Mouse (Mus musculus): ENCODE measurements around the gene Chmp2b.

Chmp2b gene

DNA sequence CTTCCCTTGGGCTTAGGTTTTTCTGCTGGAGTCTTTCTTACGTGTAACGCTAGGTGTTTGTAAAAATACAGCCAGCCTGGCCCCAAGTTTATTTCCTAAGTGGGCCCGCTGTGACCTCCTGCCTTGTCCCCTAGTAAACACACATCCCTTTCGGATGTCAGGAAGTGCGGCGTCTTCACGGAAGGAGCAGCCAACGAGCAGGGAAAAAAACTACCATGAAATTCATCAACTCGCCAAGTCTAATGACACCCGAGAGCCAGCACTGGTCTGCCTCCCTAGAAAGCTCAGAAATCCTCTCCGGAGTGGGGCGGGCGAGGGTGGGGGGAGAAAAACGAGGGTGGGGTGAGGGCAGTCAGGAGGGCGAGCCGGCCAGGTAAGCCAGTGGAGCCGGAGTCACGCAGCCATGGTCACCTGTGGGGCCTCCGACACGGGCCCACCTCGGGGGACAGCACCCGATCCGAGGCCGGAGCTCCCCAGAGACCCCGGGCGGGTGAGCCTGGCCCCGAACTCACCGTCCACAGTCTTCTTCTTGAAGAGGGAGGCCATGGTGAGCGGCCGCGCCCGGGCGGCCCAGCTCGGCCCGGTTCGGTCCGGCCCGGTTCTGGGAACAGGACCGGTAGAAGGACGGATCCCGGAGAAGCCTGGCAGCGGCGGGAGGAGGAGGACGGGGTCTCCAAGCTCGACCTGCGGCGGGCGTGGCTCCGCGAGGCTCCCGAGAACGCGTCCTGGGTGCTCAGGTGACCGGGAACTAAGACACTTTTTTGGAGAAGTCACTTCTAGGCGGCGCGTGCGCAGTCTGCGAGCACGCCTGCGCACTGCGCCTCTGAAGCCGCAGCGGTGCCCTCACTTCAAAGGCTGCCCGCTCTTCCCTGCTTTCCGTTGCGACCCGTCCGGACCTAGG is at the start of gene Chmp2b:
Gene Chmp2b, minus strand, starts transcription at position 764 of the 901 bp plus-strand sequence.
- DNase-seq (ENCODE audit: low spot score in 2 of 2) = peak; percentile 80 to 81

DNA sequence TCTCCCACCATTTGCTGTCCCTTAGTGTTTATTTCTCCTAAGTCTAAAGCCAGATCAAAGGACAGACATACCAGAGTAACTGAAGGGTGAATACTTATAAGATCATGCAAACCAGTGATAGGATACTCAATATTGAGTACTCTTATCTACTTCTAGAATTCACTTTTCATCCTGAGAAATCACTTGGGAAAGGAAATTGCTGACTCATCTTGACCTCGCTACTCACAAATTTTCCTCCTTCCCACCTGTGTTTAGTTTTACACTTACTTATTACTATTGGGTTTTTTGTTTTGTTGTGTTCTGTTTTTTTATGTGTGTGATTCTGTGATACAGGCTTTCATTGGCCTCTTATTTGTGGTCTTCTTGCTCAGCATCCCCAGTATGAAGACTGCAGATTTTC is 49.2 kb upstream of the Chmp2b start:
- no peak for DNase-seq (ENCODE audit: low spot score in 2 of 2)

- no peak for DNase-seq (ENCODE audit: low spot score in 2 of 2)
These were observed 38.3 kb upstream of the Chmp2b start for GRCm38 (mm10) chr16:65600798-65601197.

DNA sequence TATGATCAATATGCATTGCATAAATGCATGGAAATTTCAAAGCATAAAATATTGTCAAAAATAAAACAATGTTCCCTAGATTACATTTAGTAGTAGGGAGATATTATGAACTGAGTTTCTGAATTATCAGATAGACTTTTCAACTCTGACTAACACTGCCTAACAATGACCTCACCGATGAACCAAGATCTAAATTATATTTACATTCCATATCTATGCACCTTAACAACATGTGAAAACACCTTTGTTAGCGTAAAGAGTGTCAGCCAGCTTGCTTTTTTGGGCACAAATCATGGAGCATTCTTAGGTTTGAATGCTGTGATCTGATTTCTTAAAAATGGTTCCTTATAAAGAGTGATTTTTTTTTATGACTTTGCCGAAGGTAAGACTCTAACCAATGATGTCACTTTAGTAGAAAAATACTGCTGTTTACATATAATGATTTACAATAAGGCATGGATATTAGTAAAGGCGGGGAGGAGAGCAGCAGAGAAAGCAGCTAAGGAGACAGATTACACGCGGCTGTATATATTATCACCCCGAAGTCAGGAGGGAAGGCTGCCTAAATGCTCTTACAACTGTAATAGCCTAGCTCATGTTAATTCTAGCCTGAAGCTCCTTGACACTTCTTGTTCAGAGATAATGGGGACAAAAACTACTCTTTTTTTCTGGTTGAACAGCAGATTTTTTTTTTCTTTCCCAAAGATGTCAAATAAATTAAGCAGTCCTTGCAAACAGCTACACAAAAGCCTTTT is 23.8 kb upstream of the Chmp2b start:
- DNase-seq (ENCODE audit: low spot score in 2 of 2) = no peak

DNA sequence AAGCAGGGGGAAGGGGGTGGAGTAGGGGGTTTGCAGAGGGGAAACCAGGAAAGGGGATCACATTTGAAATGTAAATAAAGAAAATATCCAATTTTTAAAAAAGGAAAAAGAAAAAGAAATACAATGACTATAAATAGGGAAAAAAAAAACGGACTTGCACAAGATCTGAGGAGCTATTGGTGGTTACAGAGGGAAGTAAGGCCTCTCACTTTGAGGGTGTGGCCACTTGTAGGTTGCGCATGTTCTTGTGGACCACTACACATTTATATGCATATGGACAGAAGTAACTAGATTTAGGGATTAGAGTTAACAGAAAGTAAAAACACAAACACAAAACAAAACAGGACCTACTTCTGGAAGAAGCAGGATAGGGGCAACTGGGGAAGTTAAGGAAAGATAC is 23.2 kb upstream of the Chmp2b start:
- DNase-seq (ENCODE audit: low spot score in 2 of 2) = no peak

GRCm38 (mm10) chr16:65577298-65578029 is 14.9 kb upstream of the Chmp2b start:
- DNase-seq (ENCODE audit: low spot score in 2 of 2) = no peak

DNA sequence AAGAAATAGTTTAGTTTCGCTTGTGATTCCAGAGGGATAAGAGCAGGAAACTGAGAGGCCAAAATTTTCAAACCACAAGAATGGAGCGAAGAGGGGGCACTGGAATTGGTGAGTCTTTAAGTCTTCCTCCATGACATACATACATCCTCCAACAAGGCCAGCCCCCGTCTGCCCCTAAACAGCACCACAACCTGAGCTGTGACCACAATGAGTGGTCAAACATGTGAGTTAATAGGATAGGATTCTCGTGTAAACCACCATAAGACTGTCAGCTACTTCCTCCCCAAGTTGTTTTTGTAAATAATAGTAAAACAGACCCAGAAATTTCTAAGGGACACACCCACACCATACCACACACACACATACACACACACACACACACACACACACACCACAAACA is 6.3 kb upstream of the Chmp2b start:
- DNase-seq (ENCODE audit: low spot score in 2 of 2) = no peak

DNA sequence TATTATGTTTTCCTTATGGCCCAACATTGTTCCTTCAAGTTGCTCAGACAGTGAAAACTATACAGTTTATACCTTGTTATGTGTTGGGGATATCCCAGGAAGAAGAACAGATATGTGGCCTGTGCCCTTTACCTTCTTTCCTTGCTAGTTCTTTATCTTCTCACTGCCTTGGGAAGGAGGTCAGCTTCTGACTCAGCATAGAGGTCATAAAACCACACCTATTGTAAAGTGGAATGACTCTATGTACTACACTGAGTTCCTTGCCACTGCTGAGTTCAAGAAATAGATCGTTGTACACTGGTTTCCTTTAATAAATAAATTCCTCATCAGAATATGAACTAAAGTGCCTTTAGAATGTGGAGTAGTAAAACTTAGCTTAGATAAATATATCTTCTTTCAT is 2.4 kb upstream of the Chmp2b start:
- DNase-seq (ENCODE audit: low spot score in 2 of 2) = no peak

GRCm38 (mm10) chr16:65564306-65564705 is 1.8 kb upstream of the Chmp2b start:
- DNase-seq (ENCODE audit: low spot score in 2 of 2) = no peak

DNA sequence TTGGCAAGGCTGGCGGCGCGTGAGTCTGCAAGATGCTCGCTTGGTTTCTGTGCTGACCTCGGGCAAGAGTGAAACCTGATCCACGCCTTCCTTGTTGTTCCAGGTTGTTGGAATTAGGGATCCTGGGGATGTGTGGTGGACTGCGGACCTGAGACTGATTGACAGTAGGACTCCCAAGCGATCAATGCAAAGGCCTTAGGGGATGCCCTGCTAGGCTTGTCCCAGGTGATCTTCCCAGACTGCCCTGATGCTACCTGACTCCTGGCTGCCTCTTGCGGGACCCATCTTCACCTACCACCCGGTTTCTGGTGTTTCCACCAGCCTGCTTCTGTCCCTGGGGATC is 309 bp upstream of the Chmp2b start:
- DNase-seq (ENCODE audit: low spot score in 2 of 2) = no peak

DNA sequence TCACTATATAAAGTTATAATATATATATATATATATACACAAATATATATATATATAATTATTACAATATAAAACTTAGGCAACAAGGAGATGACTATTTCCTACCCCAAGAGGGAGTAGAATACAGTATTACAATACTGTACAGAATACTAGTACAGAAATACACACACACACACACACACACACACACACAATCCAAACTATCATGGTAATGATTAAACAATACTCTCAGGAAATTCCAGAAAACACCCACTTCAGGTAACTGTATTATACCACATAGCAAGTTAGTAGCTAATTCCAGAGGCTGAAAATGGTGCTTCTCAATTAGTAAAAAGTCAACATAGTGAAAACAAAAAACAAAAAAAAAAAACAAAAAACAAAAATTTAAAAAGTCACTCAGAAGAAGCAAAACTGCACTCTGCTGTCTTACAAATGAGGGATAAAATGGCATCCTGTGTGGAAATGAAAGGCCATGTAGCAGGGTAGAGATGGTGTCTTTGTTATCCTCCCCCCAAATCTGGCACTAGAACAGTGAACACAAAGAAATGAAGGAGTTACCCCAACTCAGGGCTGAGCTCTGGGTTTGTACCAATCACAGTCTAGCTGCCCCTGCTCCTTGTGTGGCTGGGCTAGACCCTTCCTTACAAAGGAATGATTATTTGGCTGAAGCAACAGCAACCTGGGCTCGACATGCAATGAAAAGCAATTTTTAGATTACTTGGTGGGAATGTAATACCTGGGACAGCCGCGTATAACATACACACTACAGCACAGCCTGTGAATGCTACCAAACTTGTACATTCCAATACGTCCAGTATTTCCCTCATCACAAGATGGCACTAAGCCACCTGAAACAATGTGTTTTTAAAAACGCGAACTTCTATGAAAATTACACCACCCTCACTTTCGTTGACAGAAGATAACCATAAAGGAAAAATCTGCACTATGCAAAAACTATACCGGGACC is 1.2 kb downstream of the Chmp2b start:
- no peak for DNase-seq (ENCODE audit: low spot score in 2 of 2)

DNA sequence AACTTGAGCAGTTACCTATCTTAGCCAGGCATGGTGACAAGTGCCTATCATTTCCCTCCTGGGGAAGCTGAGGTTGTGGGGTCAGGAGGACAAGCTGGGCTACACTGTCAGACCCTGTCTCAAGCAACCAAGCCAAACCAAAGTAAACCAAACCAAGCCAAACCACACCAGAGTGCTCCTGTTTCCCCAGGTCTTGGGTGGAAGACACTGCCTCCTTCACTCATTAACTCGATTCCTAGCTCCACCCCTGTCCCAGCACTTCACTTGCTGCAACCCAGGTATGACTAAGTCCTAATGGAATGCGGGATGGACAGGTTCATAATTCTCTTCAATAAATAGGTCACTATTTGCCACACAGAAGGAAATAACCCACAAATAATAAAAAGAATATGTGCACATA is 2.9 kb downstream of the Chmp2b start:
- no peak for DNase-seq (ENCODE audit: low spot score in 2 of 2)

GRCm38 (mm10) chr16:65557369-65557768 is 5.2 kb downstream of the Chmp2b start:
- no peak for DNase-seq (ENCODE audit: low spot score in 2 of 2)

DNA sequence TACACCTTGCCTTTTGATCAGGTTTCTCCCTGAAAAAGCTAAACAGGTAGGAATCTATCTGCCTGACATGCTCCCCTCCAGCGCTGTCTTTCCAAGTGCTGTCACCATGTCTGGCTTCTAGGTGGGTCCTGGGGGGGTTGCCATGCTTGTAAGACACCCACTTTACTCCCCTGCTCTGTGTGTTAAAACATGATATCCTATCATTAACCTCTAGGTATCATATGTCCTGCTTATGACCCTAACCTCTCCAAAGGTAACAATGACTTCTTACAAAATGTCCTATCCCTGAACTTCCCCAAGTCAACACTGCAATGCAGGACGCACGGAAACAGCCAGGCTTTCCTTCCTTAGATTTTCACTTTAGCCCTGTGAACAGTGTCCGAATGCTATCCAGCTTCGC is 8.3 kb downstream of the Chmp2b start:
- DNase-seq (ENCODE audit: low spot score in 2 of 2) = no peak

GRCm38 (mm10) chr16:65550814-65551213 is 11.7 kb downstream of the Chmp2b start:
- no peak for DNase-seq (ENCODE audit: low spot score in 2 of 2)

GRCm38 (mm10) chr16:65548960-65549359 is 13.6 kb downstream of the Chmp2b start:
- no peak for DNase-seq (ENCODE audit: low spot score in 2 of 2)

GRCm38 (mm10) chr16:65543676-65544293 is 18.7 kb downstream of the Chmp2b start:
- DNase-seq (ENCODE audit: low spot score in 2 of 2) = no peak

GRCm38 (mm10) chr16:65533315-65533999 is 29.1 kb downstream of the Chmp2b start:
- peak; percentile 6 to 13 for DNase-seq (ENCODE audit: low spot score in 2 of 2)

DNA sequence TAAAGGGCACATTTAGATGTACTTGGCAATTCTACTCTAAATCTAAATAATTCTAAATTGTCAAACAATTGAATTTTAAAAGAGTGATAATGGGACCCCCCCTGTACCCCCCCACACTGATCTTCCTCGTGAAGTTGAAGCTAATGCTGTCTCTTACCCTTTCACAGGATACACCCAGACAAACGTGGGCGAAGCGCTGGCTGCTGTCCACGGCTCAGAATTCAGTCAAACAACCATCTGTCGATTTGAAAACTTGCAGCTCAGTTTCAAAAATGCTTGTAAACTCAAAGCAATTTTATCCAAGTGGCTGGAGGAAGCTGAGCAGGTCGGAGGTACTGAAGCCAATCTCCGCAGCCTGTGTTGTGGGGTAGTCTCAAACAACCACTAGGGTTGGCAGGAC is 30.9 kb downstream of the Chmp2b start:
- no peak for DNase-seq (ENCODE audit: low spot score in 2 of 2)

DNA sequence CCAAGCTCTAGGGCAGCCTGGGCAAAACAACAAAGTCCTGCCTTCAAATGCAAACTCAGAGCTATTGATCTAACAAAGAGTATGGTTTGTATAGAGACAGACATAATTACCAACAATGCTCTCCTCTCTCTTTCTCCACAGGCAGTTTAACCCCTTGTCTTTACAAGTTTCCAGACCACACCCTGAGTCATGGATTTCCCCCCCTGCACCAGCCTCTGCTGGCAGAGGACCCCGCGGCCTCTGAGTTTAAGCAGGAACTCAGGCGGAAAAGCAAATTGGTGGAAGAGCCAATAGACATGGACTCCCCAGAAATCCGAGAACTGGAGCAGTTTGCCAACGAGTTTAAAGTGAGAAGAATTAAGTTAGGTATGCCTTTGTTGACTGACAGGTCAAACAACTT is 32.9 kb downstream of the Chmp2b start:
- DNase-seq (ENCODE audit: low spot score in 2 of 2) = no peak

Data from urinary bladder, postnatal 36 days (tissue).